Mouse (Mus musculus): ENCODE measurements around the gene Ankrd40. TPM values are rescaled to one million over a fixed set of nuclear protein-coding genes. Genes with fewer than 3 reads are reported as not detected.

Gene Ankrd40
- polyA plus RNA-seq (2017; shearing (Covaris generic)): 10 to 100 TPM; 10.9 to 18.7 (median 17.1) TPM

GRCm38 (mm10) chr11:94327693-94328643, at the start of gene Ankrd40:
Ankrd40 (plus strand) TSS chr11:94328001.
- peak; percentile 57 for ATAC-seq

GRCm38 (mm10) chr11:94281199-94282181, 46.3 kb upstream of the Ankrd40 start, which contains the start of gene Gm21885:
Gm21885 (plus strand) TSS chr11:94281873.
- no peak for ATAC-seq

- no peak for ATAC-seq
These were observed 45.5 kb upstream of the Ankrd40 start for GRCm38 (mm10) chr11:94282291-94282690.

GRCm38 (mm10) chr11:94283536-94284099, 44.2 kb upstream of the Ankrd40 start:
- ATAC-seq: no peak

GRCm38 (mm10) chr11:94285886-94286574, 41.8 kb upstream of the Ankrd40 start:
- ATAC-seq: no peak

- ATAC-seq: no peak
These were observed 40.7 kb upstream of the Ankrd40 start for GRCm38 (mm10) chr11:94287105-94287504.

- no peak for ATAC-seq
These were observed 37.6 kb upstream of the Ankrd40 start for GRCm38 (mm10) chr11:94290062-94290740.

GRCm38 (mm10) chr11:94294996-94295845, 32.6 kb upstream of the Ankrd40 start:
- ATAC-seq: no peak

- ATAC-seq: no peak
These were observed 15.1 kb upstream of the Ankrd40 start for GRCm38 (mm10) chr11:94312733-94313132.

GRCm38 (mm10) chr11:94314098-94314652, 13.6 kb upstream of the Ankrd40 start:
- no peak for ATAC-seq

GRCm38 (mm10) chr11:94315308-94315707, 12.5 kb upstream of the Ankrd40 start:
- ATAC-seq: no peak

- ATAC-seq: no peak
These were observed 11.3 kb upstream of the Ankrd40 start for GRCm38 (mm10) chr11:94316528-94316927.

- no peak for ATAC-seq
These were observed 10.8 kb upstream of the Ankrd40 start for GRCm38 (mm10) chr11:94317014-94317413.

- ATAC-seq: no peak
These were observed 10.3 kb upstream of the Ankrd40 start for GRCm38 (mm10) chr11:94317515-94317914.

- no peak for ATAC-seq
These were observed 9.7 kb upstream of the Ankrd40 start for GRCm38 (mm10) chr11:94318056-94318455.

- peak; percentile 63 for ATAC-seq
These were observed 6.6 kb upstream of the Ankrd40 start for GRCm38 (mm10) chr11:94320969-94321930.

- ATAC-seq: peak; percentile 87
These were observed 5.8 kb upstream of the Ankrd40 start, which contains the start of gene Luc7l3 for GRCm38 (mm10) chr11:94321931-94322400. Luc7l3 (minus strand) TSS chr11:94321988.

- ATAC-seq: no peak
These were observed 5.2 kb upstream of the Ankrd40 start for GRCm38 (mm10) chr11:94322636-94323035.

All from inflammation-experienced regulatory T-cells, adult 6 months (primary cell).